Mouse (Mus musculus): ENCODE measurements around the gene Ubr7.

GRCm38 (mm10) chr12:102785593-102785985 lies 27.8 kb downstream of the Ubr7 start:
- TF ChIP-seq POLR2A (IDR thresholded peaks at IDR 0.05; ENCODE audit: borderline replicate concordance, control insufficient read depth, low read depth, low read length) (no peak), CTCF (IDR thresholded peaks at IDR 0.05; ENCODE audit: control insufficient read depth, insufficient read depth, low read length) (no peak)
